Mouse (Mus musculus): Measurements from ENCODE around the gene Tubb1. TPM values are rescaled to one million over a fixed set of nuclear protein-coding genes. Genes with fewer than 3 reads are reported as not detected.

Gene Tubb1
- polyA plus RNA-seq, 1 experiment, result not detected

DNA sequence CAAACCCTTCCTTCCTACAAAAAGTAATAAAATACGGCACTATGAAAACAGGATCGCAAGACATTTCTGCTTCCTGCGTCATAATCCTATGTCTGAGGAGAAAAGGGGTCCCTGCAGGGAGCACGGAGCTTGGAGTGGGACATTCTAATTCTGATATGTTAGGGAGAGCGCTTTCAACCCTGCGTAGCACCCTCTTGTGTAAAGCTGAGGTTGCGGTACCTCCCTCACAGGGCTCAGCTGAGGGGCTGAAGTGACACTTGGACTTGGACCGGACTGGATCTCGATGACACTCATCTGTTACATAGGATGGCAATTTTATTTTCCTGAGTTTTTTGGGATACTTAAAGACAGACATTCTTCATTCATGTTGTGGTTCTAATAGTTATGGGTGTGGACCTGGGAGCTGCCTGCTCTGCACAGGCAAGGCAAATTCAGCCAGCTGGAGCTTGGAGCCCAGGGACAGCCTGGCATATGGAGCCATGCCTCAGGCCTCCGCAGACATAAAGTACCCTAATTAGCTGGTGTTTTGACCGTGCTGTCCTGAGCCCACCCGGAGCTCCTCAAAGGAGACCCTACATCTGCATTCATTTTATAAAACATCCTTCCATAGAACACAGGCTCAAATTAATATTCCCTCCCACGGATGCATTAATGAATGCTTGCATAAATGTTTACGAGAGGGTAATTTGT, 50.5 kb downstream of the Tubb1 start:
- no peak for TF ChIP-seq CTCF (IDR thresholded peaks at IDR 0.05; ENCODE audit: low read depth, low read length)
- no peaks in the 10 kb centered on the region for H3K9me3 ChIP-seq (replicated peaks; ENCODE audit: control insufficient read depth, insufficient read depth, low read length, poor library complexity, severe bottlenecking)

DNA sequence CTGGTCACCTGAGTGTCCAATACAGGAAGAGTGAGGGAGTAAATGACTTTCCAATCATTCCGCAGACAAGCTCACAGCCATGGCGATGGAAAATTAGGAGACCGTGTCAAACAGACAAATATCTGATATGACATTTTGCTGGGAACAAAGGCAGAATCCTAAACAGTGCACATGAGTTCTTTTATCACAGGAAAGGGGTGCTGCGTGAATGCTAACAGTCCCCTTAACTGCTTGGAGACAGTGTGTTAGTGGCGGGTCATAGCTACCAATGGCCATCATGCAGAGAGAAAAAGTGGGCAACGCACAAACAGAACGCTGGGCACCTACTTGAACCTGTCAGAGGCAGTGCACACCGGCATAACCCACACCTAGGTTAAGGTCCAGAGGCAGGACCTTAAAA, 51.0 kb downstream of the Tubb1 start:
- Histone ChIP-seq H3K9ac (ENCODE audit: low read depth, poor library complexity, severe bottlenecking) (no peak overlapping the region), H3K36me3 (ENCODE audit: control insufficient read depth, insufficient read depth, low read length, poor library complexity, severe bottlenecking) (no peaks in the 10 kb centered on the region), H3K27me3 (ENCODE audit: control insufficient read depth, insufficient read depth, low read length, poor library complexity, severe bottlenecking) (no peaks in the 10 kb centered on the region), H3K27ac (ENCODE audit: insufficient read depth, low read length) (no peak overlapping the region), H3K4me3 (ENCODE audit: low read depth, low read length) (no peak overlapping the region), H3K9me3 (replicated peaks; ENCODE audit: control insufficient read depth, insufficient read depth, low read length, poor library complexity, severe bottlenecking) (no peaks in the 10 kb centered on the region), H3K4me1 (ENCODE audit: control insufficient read depth, insufficient read depth, low read length) (no peaks in the 10 kb centered on the region)
- TF ChIP-seq POLR2A (IDR thresholded peaks at IDR 0.05; ENCODE audit: insufficient read depth, low read length), result no peak
- TF ChIP-seq EP300 (IDR thresholded peaks at IDR 0.05; ENCODE audit: insufficient read depth, low read depth, low read length), result no peak
- no peak for TF ChIP-seq CTCF (IDR thresholded peaks at IDR 0.05; ENCODE audit: low read depth, low read length)

More for the DNA sequence above, 50.5 kb downstream of the Tubb1 start:
- H3K27ac ChIP-seq (ENCODE audit: insufficient read depth, low read length), result no peak overlapping the region
- no peak overlapping the region for H3K4me3 ChIP-seq (ENCODE audit: low read depth, low read length)
- H3K9ac ChIP-seq (ENCODE audit: low read depth, poor library complexity, severe bottlenecking), result no peak overlapping the region
- H3K36me3 ChIP-seq (ENCODE audit: control insufficient read depth, insufficient read depth, low read length, poor library complexity, severe bottlenecking), result no peaks in the 10 kb centered on the region
- no peaks in the 10 kb centered on the region for H3K27me3 ChIP-seq (ENCODE audit: control insufficient read depth, insufficient read depth, low read length, poor library complexity, severe bottlenecking)
- H3K4me1 ChIP-seq (ENCODE audit: control insufficient read depth, insufficient read depth, low read length), result no peaks in the 10 kb centered on the region

DNA sequence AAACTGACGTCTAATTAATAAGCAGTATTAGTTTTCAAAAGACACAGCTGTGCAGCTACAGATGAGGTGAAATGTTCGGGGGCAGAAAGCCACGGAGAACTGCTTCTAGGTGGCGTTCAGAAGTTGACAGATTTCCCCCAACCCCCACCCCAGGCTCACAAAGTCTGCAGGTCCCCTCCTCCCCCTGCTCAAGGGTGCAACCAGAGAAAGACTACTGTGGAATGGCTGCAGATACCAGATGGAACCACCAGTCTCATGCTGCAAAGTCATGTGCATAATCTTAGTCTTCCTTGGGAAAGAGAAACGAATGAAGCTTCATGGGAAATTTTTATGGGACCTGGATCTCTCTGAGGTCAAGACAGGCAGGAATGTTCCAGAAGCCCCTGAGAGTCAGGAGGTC, 51.8 kb downstream of the Tubb1 start:
- Histone ChIP-seq H3K36me3 (ENCODE audit: control insufficient read depth, insufficient read depth, low read length, poor library complexity, severe bottlenecking) (no peaks in the 10 kb centered on the region), H3K4me3 (ENCODE audit: low read depth, low read length) (no peak overlapping the region), H3K4me1 (ENCODE audit: control insufficient read depth, insufficient read depth, low read length) (no peaks in the 10 kb centered on the region), H3K9me3 (replicated peaks; ENCODE audit: control insufficient read depth, insufficient read depth, low read length, poor library complexity, severe bottlenecking) (no peaks in the 10 kb centered on the region), H3K27me3 (ENCODE audit: control insufficient read depth, insufficient read depth, low read length, poor library complexity, severe bottlenecking) (no peaks in the 10 kb centered on the region), H3K9ac (ENCODE audit: low read depth, poor library complexity, severe bottlenecking) (no peak overlapping the region), H3K27ac (ENCODE audit: insufficient read depth, low read length) (no peak overlapping the region)
- TF ChIP-seq POLR2A (IDR thresholded peaks at IDR 0.05; ENCODE audit: insufficient read depth, low read length) (no peak), CTCF (IDR thresholded peaks at IDR 0.05; ENCODE audit: low read depth, low read length) (no peak), EP300 (IDR thresholded peaks at IDR 0.05; ENCODE audit: insufficient read depth, low read depth, low read length) (no peak)

DNA sequence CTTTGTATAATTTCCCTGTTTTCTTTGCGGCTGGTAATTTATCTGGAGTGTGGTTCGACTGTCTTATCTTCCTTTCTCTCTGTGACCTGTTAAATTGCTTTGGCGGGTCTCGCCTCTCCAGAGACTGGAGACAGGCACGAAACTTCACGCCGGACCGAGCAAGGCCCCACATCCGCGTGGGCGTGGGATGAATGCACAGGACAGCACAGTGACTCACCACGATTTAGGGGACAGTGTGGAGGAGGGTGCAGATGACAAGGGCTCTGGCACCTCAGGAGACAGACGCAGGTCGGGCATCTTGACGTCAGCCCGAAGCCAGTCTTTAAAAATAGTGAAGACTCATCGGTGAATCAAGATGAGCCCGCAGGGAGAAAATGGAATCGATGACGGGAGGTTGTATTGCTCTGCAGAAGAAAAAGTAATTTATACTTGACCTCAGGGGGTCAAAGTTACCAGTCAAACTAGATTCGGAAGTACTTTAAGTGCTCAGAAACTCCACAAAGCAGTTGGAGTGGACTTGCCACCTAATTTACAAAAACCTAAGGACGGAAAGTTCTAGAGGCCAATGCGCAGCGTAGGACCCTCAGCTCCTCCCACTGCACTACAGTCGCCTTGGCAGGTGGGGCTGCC, 52.5 kb downstream of the Tubb1 start:
- H3K27ac ChIP-seq (ENCODE audit: insufficient read depth, low read length), result no peak overlapping the region
- H3K9ac ChIP-seq (ENCODE audit: low read depth, poor library complexity, severe bottlenecking), result no peak overlapping the region

More for the DNA sequence above, 52.5 kb downstream of the Tubb1 start:
- Histone ChIP-seq H3K4me3 (ENCODE audit: low read depth, low read length) (no peak overlapping the region), H3K27me3 (ENCODE audit: control insufficient read depth, insufficient read depth, low read length, poor library complexity, severe bottlenecking) (no peaks in the 10 kb centered on the region), H3K4me1 (ENCODE audit: control insufficient read depth, insufficient read depth, low read length) (no peaks in the 10 kb centered on the region), H3K36me3 (ENCODE audit: control insufficient read depth, insufficient read depth, low read length, poor library complexity, severe bottlenecking) (no peaks in the 10 kb centered on the region), H3K9me3 (replicated peaks; ENCODE audit: control insufficient read depth, insufficient read depth, low read length, poor library complexity, severe bottlenecking) (no peaks in the 10 kb centered on the region)
- no peak for TF ChIP-seq POLR2A (IDR thresholded peaks at IDR 0.05; ENCODE audit: insufficient read depth, low read length)
- TF ChIP-seq EP300 (IDR thresholded peaks at IDR 0.05; ENCODE audit: insufficient read depth, low read depth, low read length), result no peak
- no peak for TF ChIP-seq CTCF (IDR thresholded peaks at IDR 0.05; ENCODE audit: low read depth, low read length)

Other genes starting within 250 kb of the Tubb1 start
- 394 and 424 TPM in 2 replicates for gene Gnas, start 166.4 kb upstream of the Tubb1 start, polyA plus RNA-seq (2011; ENCODE audit: insufficient read depth, insufficient read length, low read depth, missing spikeins)
- 0.40 and 0.90 TPM in 2 replicates for gene Gm20721, start 104.0 kb upstream of the Tubb1 start, polyA plus RNA-seq (2011; ENCODE audit: insufficient read depth, insufficient read length, low read depth, missing spikeins)
- 64.3 and 69.5 TPM in 2 replicates for gene Nelfcd, start 34.9 kb upstream of the Tubb1 start, polyA plus RNA-seq (2011; ENCODE audit: insufficient read depth, insufficient read length, low read depth, missing spikeins)
- 59.2 and 62.1 TPM in 2 replicates for gene Ctsz, start 11.7 kb upstream of the Tubb1 start, polyA plus RNA-seq (2011; ENCODE audit: insufficient read depth, insufficient read length, low read depth, missing spikeins)
- 311 and 337 TPM in 2 replicates for gene Atp5e, start 13.4 kb downstream of the Tubb1 start, polyA plus RNA-seq (2011; ENCODE audit: insufficient read depth, insufficient read length, low read depth, missing spikeins)
- 62.3 and 72.2 TPM in 2 replicates for gene Prelid3b, start 22.4 kb downstream of the Tubb1 start, polyA plus RNA-seq (2011; ENCODE audit: insufficient read depth, insufficient read length, low read depth, missing spikeins)
- not detected in 2 replicates for gene Zfp831, start 192.8 kb downstream of the Tubb1 start, polyA plus RNA-seq (2011; ENCODE audit: insufficient read depth, insufficient read length, low read depth, missing spikeins)

Data from ES-Bruce4 (cell line).